Mouse (Mus musculus) midbrain, postnatal 0 days (tissue): ENCODE data around the gene Kcnj8. TPM values are rescaled to one million over a fixed set of nuclear protein-coding genes. Genes with fewer than 3 reads are reported as not detected.

Experiments used
- ATAC-seq: fragments of 200-750 bp; cut with Nextera tagmentation; 2 replicates; pipeline ENCODE4 v1.8.0; 2017; ENCODE audit warnings: moderate number of reproducible peaks, mild to moderate bottlenecking, moderate TSS enrichment, moderate library complexity; ENCODE audit not compliant: low FRiP score
- DNase-seq: peaks from one replicate; pipeline ENCODE4 v3.0.0-alpha.2; 2015; ENCODE audit warnings: low spot score
- H3K27ac ChIP-seq: fragments of 300-500 bp; sonication (generic); 2 replicates; pipeline ENCODE4 v1.5.1; 2014; ENCODE audit warnings: low read depth, mild to moderate bottlenecking, low read length, mixed read lengths
- H3K27me3 ChIP-seq: fragments of 300-500 bp; sonication (generic); 2 replicates; pipeline ENCODE4 v1.6.1; 2014; ENCODE audit warnings: low read length, control low read depth, mixed read lengths; ENCODE audit not compliant: insufficient read depth
- H3K36me3 ChIP-seq: fragments of 300-500 bp; sonication (generic); 2 replicates; pipeline ENCODE4 v1.6.1; 2014; ENCODE audit warnings: low read length, control low read depth, mixed read lengths; ENCODE audit not compliant: insufficient read depth
- H3K4me1 ChIP-seq: fragments of 300-500 bp; sonication (generic); 2 replicates; pipeline ENCODE4 v1.6.1; 2014; ENCODE audit warnings: mild to moderate bottlenecking, control low read depth, antibody characterized with exemption, low read length, mixed read lengths; ENCODE audit not compliant: insufficient read depth
- H3K4me2 ChIP-seq: fragments of 300-500 bp; sonication (generic); 2 replicates; pipeline ENCODE4 v1.6.1; 2014; ENCODE audit warnings: low read depth, mild to moderate bottlenecking, low read length, mixed read lengths; ENCODE audit not compliant: poor library complexity, severe bottlenecking
- H3K4me3 ChIP-seq: fragments of 300-500 bp; sonication (generic); 2 replicates; pipeline ENCODE4 v1.5.1; 2014; ENCODE audit warnings: low read depth, mild to moderate bottlenecking, low read length, moderate library complexity
- H3K9ac ChIP-seq: fragments of 300-500 bp; sonication (generic); replicated peaks from 2 replicates; pipeline ENCODE4 v1.6.1; 2014; ENCODE audit warnings: mild to moderate bottlenecking, low read length, moderate library complexity, mixed read lengths; ENCODE audit not compliant: poor library complexity, severe bottlenecking
- H3K9me3 ChIP-seq: fragments of 300-500 bp; sonication (generic); 2 replicates; pipeline ENCODE4 v1.6.1; 2016; ENCODE audit warnings: low read length, control low read depth
- CTCF ChIP-seq: IDR thresholded peaks from 2 replicates; pipeline ENCODE4 v1.5.1; 2016; ENCODE audit warnings: antibody characterized with exemption, mild to moderate bottlenecking
- WGBS: fragments of 180-500 bp; shearing (Covaris S2); extraction: QIAGEN DNeasy Blood & Tissue Kit; methylation state at CpG from one replicate; pipeline ENCODE4 v1.1.7; 2014; 5-methylcytosine and 5-hydroxymethylcytosine counted together
- polyA plus RNA-seq: library from polyadenylated mRNA; unstranded; fragments of >200 nt; fragmentation: Nextera tagmentation; extraction: Ambion mirVana; gene quantifications from 2 replicates; pipeline ENCODE4 v1.2.1, GENCODE M21; 2015
- total RNA-seq: library from RNA; depleted of rRNA; stranded (reverse); fragments of >200 nt; gene quantifications from 2 replicates; pipeline ENCODE4 v1.2.3, GENCODE M21; 2014

Kcnj8 gene
- total and polyA plus RNA-seq, 2 experiments from 2014 or later: 7.3 to 7.6 TPM

- no peaks in the 10 kb centered on the region for H3K4me1 ChIP-seq
- no peaks in the 10 kb centered on the region for H3K36me3 ChIP-seq
- H3K27me3 ChIP-seq: no peaks in the 10 kb centered on the region
- H3K27ac ChIP-seq: no peak overlapping the region
- ATAC-seq (no peak), DNase-seq (no peak)
- 64% methylated on average over 1 of the region's 1 CpGs for WGBS
- H3K9me3 ChIP-seq: no peaks in the 10 kb centered on the region
- no peak overlapping the region for H3K9ac ChIP-seq
- no peak for TF ChIP-seq CTCF
- H3K4me3 ChIP-seq: no peak overlapping the region
- H3K4me2 ChIP-seq: no peak overlapping the region
Observed at GRCm38 (mm10) chr6:142555988-142556387, 15.4 kb downstream of the Kcnj8 start.

- TF ChIP-seq CTCF: no peak
- Histone ChIP-seq H3K9ac (no peak overlapping the region), H3K36me3 (no peaks in the 10 kb centered on the region), H3K9me3 (no peaks in the 10 kb centered on the region), H3K27ac (no peak overlapping the region), H3K4me3 (no peak overlapping the region), H3K4me2 (no peak overlapping the region), H3K4me1 (no peaks in the 10 kb centered on the region), H3K27me3 (no peaks in the 10 kb centered on the region)
- DNase-seq (no peak), ATAC-seq (no peak)
- 84% methylated on average over 4 of the region's 4 CpGs for WGBS
Observed at GRCm38 (mm10) chr6:142551482-142551881, 19.9 kb downstream of the Kcnj8 start.

DNA sequence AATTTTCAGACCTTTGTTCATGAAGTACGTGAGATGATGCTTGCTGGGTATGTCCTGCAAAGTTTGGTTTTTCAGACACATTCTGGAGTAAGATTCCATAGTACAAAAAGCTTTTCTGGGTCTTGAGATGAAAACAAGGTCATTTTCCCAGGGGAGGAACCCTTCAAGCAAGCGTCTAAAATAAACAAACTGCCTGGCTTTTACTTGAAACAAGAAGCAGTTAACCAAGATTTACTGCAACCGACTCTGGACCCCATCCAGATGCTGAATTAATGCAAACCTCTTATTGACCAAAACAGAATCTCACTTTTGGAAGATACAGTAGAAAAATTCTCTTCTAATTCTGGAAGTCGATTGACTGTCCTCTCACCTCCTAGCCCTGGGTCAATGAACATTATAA is 20.5 kb downstream of the Kcnj8 start:
- H3K9ac ChIP-seq: no peak overlapping the region
- TF ChIP-seq CTCF: no peak
- H3K9me3 ChIP-seq: no peaks in the 10 kb centered on the region
- H3K36me3 ChIP-seq: no peaks in the 10 kb centered on the region
- no peak for ATAC-seq
- H3K27ac ChIP-seq: no peak overlapping the region
- no peaks in the 10 kb centered on the region for H3K4me1 ChIP-seq
- H3K27me3 ChIP-seq: no peaks in the 10 kb centered on the region
- H3K4me3 ChIP-seq: no peak overlapping the region
- no peak overlapping the region for H3K4me2 ChIP-seq
- WGBS: 74% methylated on average over 4 of the region's 4 CpGs
- no peak for DNase-seq

DNA sequence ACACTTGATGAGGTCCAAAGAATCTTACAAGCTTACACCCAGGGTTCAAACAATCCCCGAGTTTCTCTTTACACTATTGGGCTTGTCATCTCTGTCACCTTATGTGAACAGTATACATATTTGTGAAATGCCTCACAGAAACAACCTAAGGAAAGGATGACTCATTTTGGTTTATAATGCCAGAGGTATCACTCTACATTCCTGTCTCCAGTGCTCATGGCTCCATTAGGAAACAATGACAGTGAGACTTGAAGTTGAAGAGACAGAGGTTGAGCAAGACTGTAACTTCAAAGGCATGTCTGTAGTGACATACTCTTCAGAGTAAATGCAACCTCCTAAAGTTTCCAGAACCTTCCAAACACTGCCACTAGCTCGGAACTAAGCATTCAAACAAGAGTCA is 23.0 kb downstream of the Kcnj8 start:
- Histone ChIP-seq H3K27me3 (no peaks in the 10 kb centered on the region), H3K9me3 (no peaks in the 10 kb centered on the region), H3K9ac (no peak overlapping the region), H3K4me3 (no peak overlapping the region), H3K4me1 (no peaks in the 10 kb centered on the region), H3K4me2 (no peak overlapping the region), H3K27ac (no peak overlapping the region), H3K36me3 (no peaks in the 10 kb centered on the region)
- ATAC-seq: no peak
- no peak for DNase-seq
- 89% methylated on average over 2 of the region's 2 CpGs for WGBS
- TF ChIP-seq CTCF: no peak

- ATAC-seq (no peak), DNase-seq (no peak)
- Histone ChIP-seq H3K4me1 (no peaks in the 10 kb centered on the region), H3K4me3 (no peak overlapping the region), H3K9ac (no peak overlapping the region), H3K36me3 (no peaks in the 10 kb centered on the region), H3K27ac (no peak overlapping the region), H3K27me3 (no peaks in the 10 kb centered on the region), H3K4me2 (peak overlapping the region; percentile 28; the same call in 1 of the 2 replicates), H3K9me3 (no peaks in the 10 kb centered on the region)
- no peak for TF ChIP-seq CTCF
- 42% methylated on average over 14 of the region's 14 CpGs for WGBS
Observed at GRCm38 (mm10) chr6:142545132-142545531, 26.3 kb downstream of the Kcnj8 start.

GRCm38 (mm10) chr6:142543648-142544047 is 27.8 kb downstream of the Kcnj8 start:
- Histone ChIP-seq H3K9ac (no peak overlapping the region), H3K4me2 (no peak overlapping the region), H3K27me3 (no peaks in the 10 kb centered on the region), H3K4me3 (no peak overlapping the region), H3K27ac (no peak overlapping the region), H3K9me3 (no peaks in the 10 kb centered on the region), H3K36me3 (no peaks in the 10 kb centered on the region), H3K4me1 (no peaks in the 10 kb centered on the region)
- TF ChIP-seq CTCF: no peak
- WGBS: 74% methylated on average over 4 of the region's 4 CpGs
- ATAC-seq: no peak
- no peak for DNase-seq
